In the genomic region with DNA sequence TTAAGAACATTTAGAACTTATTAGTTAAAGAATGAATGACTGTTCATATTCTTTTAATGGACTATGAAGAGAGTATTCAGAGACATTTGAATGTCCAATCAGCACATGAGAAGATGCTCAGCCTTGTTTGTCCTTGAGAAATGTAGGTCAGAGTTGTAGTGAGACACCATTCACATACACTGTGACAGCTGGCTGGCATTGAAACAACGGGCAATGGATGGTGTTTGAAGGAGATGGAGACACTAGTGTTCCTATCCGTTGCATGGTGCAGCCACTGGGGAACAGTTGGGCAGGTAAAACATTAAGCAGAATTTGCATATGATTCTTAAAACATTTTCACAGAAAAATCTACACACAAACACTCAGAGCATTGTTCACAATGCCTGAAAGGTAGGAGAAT, we compare ENCODE assay signal across 21 mouse cellular contexts. TPM values are rescaled to one million over a fixed set of nuclear protein-coding genes. Genes with fewer than 3 reads are reported as not detected.
"Had no signal": no experiment of that assay in that cellular context is flagged by ENCODE, and none has a peak within 500 bp of the region (broad histone marks: within the 10 kb centered on the region; RNA-seq: fewer than 3 reads in every experiment).

No protein-coding gene starts in this region.

- H3K27me3 ChIP-seq: lung, embryonic 15.5 days; megakaryocyte, embryonic 14.5 days; midbrain, embryonic 13.5 days; midbrain, embryonic 15.5 days; neural tube, embryonic 12.5 days had no signal

- ATAC-seq: lung, postnatal 0 days; midbrain, embryonic 13.5 days; midbrain, embryonic 15.5 days had no signal

- H3K4me3 ChIP-seq: lung, embryonic 15.5 days; megakaryocyte, embryonic 14.5 days; midbrain, embryonic 13.5 days; midbrain, embryonic 15.5 days; neural tube, embryonic 12.5 days had no signal

- H3K36me3 ChIP-seq: lung, embryonic 15.5 days; midbrain, embryonic 13.5 days; midbrain, embryonic 15.5 days; neural tube, embryonic 12.5 days had no signal

- H3K4me2 ChIP-seq: lung, embryonic 15.5 days; midbrain, embryonic 11.5 days; midbrain, embryonic 13.5 days; midbrain, embryonic 15.5 days; neural tube, embryonic 12.5 days had no signal

- DNase-seq: lung, adult 2 months; lung, postnatal 14 days; lung, postnatal 36 days; right cerebral cortex, adult 18-20 months; right cerebral cortex, postnatal 25 days; right cerebral cortex, postnatal 4 days; spleen, adult 18-20 months; thymus, adult 2 months; thymus, postnatal 25 days; thymus, postnatal 4 days had no signal

- H3K27ac ChIP-seq: lung, embryonic 15.5 days; macrophage; midbrain, embryonic 13.5 days; midbrain, embryonic 15.5 days; neural tube, embryonic 12.5 days had no signal

- H3K9ac ChIP-seq: lung, embryonic 15.5 days; midbrain, embryonic 13.5 days; midbrain, embryonic 15.5 days; neural tube, embryonic 12.5 days had no signal

- H3K9me3 ChIP-seq: lung, embryonic 15.5 days; midbrain, embryonic 13.5 days; midbrain, embryonic 15.5 days; neural tube, embryonic 12.5 days had no signal

- H3K4me1 ChIP-seq: lung, embryonic 15.5 days; megakaryocyte, embryonic 14.5 days; midbrain, embryonic 13.5 days; midbrain, embryonic 15.5 days; neural tube, embryonic 12.5 days had no signal

RNA-seq across cellular contexts. Expression of a gene that starts 5.9 kb away (rescaled TPM):
- total RNA-seq: megakaryocyte progenitor cell, adult 5-6 weeks; midbrain, postnatal 0 days; neutrophil, adult 5-6 weeks had no signal
- polyA plus RNA-seq: macrophage had no signal
